Mouse (Mus musculus) thymus, postnatal 10 days (tissue): ENCODE results near the gene Mrpl47.
"Not testable (repeated sequence)": the region's sequence is repeated elsewhere in the genome, so short reads cannot be mapped to it uniquely, and the experiment has no call there.

Experiments
- DNase-seq, 2 experiments: peaks; one replicate each; pipeline ENCODE4 v3.0.0; 2021; ENCODE audit warnings: low spot score in 2 of 2

Gene Mrpl47

GRCm38 (mm10) chr3:32708052-32708367 lies 29.4 kb downstream of the Mrpl47 start:
- no peak for DNase-seq

- not testable (repeated sequence) for DNase-seq
These were observed 31.6 kb downstream of the Mrpl47 start, which contains the start of gene Actl6a for GRCm38 (mm10) chr3:32705647-32706348. Actl6a (plus strand) TSS chr3:32706298.

DNA sequence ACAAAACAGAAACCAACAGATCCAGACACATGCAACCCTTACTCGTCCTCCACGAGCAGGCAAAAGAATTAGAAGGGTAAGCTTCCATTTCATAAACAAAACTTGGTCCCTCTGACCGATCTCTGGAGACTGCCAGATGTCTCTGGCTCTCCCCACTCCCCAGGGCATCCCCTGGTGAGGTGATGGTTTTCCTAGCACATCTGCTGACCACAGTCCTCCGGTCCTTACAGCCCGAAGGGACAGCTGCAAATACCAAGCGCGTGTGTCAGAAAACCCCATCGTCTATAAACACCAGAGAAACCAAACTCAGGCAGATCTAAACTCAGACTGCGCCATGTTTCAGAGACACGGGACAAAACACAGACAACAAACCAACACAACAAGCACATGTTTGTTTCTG lies 32.8 kb downstream of the Mrpl47 start:
- DNase-seq = not testable (repeated sequence)

DNA sequence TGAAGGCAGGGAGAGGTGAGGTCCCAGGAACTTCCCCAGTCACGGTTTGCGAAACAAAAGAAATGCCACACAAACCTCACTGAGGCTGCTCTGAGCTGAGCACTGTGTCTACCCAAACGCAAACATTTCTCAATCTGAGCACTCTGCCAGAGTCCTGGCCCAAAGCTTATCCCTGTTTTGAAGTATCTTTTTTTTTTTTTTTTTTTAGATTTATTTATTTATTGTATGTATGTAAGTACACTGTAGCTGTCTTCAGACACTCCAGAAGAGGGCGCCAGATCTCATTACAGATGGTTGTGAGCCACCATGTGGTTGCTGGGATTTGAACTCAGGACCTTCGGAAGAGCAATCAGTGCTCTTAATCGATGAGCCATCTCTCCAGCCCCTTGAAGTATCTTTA lies 33.4 kb downstream of the Mrpl47 start:
- DNase-seq = not testable (repeated sequence)

DNA sequence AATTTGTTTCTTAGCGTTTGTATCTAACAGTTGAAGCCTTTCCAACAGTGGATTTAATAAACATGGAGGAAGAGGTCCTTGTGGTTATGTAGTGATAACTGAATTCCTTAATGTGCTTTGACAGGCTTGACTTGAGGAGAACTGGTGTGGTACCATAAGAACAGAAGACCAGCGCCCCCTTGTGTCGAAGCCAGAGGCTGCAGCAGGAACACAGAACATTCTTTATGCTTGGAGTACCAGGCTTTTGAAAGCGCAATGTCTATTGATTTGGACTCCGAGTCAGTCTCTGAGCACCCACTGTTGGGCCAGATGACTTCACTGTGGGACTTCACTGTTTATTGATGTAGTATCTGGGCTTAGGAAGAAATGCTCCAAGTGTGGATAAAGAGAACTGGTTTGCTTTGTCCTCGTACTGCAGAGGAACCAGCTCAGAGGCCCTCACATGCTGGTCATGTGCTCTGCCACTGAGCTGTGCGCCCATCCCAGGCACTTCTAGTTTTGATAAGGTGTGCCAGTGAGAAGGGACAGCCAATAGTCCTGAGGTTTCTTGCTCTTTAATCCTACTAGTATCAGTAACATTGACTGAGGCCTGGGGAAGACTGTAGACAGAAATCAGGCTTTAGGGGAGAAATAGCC lies 39.1 kb downstream of the Mrpl47 start:
- DNase-seq = peak; percentile 67 to 89

DNA sequence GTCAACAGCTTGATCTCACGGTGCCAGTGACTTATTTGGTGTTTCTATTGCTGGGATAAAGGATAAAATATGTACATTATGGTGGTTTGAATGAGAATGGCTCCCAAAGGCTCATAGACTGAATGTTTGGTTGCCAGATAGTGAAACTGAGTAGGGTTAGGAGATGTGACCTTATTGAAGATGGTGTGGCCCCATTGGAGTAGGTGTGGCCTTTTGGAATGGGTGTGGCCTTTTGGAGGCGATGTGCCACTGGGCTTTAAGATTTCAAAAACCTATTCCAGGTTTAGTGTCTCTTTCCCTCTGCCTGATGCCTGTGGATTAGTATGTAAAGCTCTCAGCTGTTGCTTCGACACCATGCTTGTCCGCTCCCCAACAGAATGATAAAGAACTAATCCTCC lies 41.8 kb downstream of the Mrpl47 start:
- no peak for DNase-seq

- no peak for DNase-seq
These were observed 42.4 kb downstream of the Mrpl47 start for GRCm38 (mm10) chr3:32694737-32695582.

- no peak for DNase-seq
These were observed 43.2 kb downstream of the Mrpl47 start for GRCm38 (mm10) chr3:32694211-32694610.

- no peak for DNase-seq
These were observed 45.6 kb downstream of the Mrpl47 start for GRCm38 (mm10) chr3:32691841-32692240.

- no peak for DNase-seq
These were observed 46.5 kb downstream of the Mrpl47 start for GRCm38 (mm10) chr3:32690901-32691300.

GRCm38 (mm10) chr3:32690008-32690407 lies 47.4 kb downstream of the Mrpl47 start:
- DNase-seq = no peak

GRCm38 (mm10) chr3:32689567-32689999 lies 47.8 kb downstream of the Mrpl47 start:
- no peak for DNase-seq

GRCm38 (mm10) chr3:32687156-32687555 lies 50.2 kb downstream of the Mrpl47 start:
- DNase-seq = no peak

DNA sequence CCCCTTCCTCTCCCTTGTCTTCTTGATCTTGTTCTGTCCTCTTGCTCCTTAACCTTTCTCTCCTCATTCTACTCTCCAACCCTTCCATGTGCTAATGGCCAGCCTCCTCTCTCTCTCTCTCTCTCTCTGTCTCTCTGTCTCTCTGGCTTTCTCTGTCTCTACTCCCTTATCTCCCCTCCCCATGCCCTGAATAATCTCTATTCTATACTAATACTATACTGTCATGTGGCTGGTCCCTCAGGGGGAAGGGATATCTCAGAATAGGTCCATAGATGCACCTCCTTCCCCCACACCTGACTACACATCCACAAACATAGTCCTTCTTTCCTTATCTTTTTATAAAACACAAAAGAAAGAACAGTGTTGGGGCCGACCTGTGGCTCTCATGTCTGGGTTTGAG lies 50.9 kb downstream of the Mrpl47 start:
- DNase-seq = no peak

DNA sequence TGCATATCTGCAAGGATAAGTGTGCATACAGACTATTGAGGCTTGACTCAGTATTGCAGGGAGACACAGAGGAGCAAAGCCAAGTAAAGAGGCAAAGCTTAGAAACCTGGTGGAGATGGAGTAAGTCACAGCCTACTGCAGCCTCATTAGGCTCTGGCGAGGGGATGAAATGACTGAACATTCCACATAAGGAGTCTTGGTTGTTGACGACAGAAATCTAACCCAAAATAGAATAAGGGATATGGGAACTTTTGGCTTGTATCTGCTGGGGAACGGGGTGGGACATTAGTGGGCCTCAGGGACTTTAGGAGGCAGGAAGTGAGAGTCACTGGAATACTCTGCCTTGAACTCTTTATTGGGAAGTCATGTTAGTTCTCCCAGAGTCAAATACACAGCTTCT lies 52.8 kb downstream of the Mrpl47 start:
- DNase-seq = no peak

DNA sequence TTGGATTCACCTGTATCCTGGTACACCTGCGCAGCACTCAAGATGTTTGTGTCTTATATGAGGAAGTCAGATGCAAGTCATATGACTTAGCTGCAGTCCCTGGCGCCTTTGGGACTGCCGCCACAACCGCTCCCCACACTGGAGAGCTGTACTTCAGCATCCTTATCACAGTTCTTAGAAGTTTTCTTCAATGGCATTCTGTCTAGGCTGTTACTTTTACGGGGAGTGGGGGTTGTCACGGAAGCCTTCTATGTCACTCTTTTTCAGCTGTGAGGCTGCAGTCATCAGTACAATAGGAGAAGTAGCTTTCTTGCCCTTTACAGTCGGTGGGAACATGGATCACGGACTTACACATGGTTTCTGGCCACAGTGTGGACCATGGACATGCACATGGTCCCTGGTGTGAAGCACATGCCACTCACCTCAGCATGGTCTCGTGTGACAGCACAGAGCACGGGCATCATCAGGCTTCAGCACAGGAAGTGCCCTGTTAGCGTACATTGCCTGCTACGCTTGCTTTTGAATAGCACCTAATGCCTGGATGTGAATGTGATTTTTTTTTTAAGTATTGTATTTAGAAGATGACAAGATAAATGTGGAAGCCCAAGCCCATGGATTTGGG lies 54.4 kb downstream of the Mrpl47 start:
- no peak for DNase-seq

DNA sequence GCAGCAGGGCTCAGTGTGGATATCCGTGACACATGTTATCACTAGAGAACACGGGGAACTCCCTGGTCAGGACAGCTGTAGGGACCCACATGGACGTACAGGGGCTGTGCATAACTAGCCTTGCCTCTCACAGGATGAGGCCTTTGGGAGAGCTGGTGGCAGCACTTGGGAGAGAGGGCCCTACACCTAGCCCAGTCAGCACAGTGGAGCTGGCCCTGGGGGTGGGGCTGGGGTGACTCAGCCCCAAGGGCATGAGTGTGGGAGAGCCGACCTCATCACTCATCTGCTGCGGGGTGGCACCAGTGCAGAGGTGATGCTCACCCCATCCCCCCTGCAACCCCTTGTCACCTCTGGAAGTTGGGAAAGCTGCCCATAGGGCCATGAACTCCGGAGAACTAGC lies 61.0 kb downstream of the Mrpl47 start:
- no peak for DNase-seq
